Mouse (Mus musculus) lung, adult 2 months (tissue): Measurements from ENCODE around the gene Tpst2. TPM values are rescaled to one million over a fixed set of nuclear protein-coding genes. Genes with fewer than 3 reads are reported as not detected.

Experiments
- DNase-seq: peaks from one replicate; pipeline ENCODE4 v3.0.0; 2022
- H3K4me1 ChIP-seq: fragments of 200-500 bp; 2 replicates; pipeline ENCODE4 v1.6.1; 2011; ENCODE audit warnings: low read length; ENCODE audit not compliant: control insufficient read depth, insufficient read depth
- H3K4me3 ChIP-seq: fragments of 200-500 bp; replicated peaks from 2 replicates; pipeline ENCODE3; 2011; ENCODE audit warnings: low read depth, mild to moderate bottlenecking, control low read depth, low read length; ENCODE audit errors: extremely low read depth
- CTCF ChIP-seq: fragments of 200-500 bp; IDR thresholded peaks from 2 replicates; pipeline ENCODE4 v1.5.1; 2011; ENCODE audit warnings: mild to moderate bottlenecking, low read length, control low read depth; ENCODE audit not compliant: insufficient read depth
- POLR2A ChIP-seq: fragments of 200-500 bp; IDR thresholded peaks from 2 replicates; pipeline ENCODE4 v1.6.1; 2011; ENCODE audit warnings: low read depth, mild to moderate bottlenecking, control low read depth, low read length, borderline replicate concordance; ENCODE audit errors: extremely low read depth
- WGBS: fragments of 180-500 bp; shearing (Covaris S2); methylation state at CpG from one replicate; pipeline ENCODE4 v1.1.7; 2018; 5-methylcytosine and 5-hydroxymethylcytosine counted together
- polyA plus RNA-seq: library from polyadenylated mRNA; depleted of rRNA; stranded (reverse); fragments of >200 nt; gene quantifications from 2 replicates; pipeline ENCODE4 v1.2.3, GENCODE M21; 2012

The Tpst2 gene
- polyA plus RNA-seq, 1 experiment: 122 TPM

- no peak for DNase-seq
- WGBS: 70% methylated on average over 2 of the region's 2 CpGs
- peaks cover 63% of the 10 kb centered on the region for H3K4me1 ChIP-seq
- no peak overlapping the region for H3K4me3 ChIP-seq
- TF ChIP-seq POLR2A (no peak), CTCF (no peak)
Observed at GRCm38 (mm10) chr5:112287652-112288051, 11.2 kb downstream of the Tpst2 start.

DNA sequence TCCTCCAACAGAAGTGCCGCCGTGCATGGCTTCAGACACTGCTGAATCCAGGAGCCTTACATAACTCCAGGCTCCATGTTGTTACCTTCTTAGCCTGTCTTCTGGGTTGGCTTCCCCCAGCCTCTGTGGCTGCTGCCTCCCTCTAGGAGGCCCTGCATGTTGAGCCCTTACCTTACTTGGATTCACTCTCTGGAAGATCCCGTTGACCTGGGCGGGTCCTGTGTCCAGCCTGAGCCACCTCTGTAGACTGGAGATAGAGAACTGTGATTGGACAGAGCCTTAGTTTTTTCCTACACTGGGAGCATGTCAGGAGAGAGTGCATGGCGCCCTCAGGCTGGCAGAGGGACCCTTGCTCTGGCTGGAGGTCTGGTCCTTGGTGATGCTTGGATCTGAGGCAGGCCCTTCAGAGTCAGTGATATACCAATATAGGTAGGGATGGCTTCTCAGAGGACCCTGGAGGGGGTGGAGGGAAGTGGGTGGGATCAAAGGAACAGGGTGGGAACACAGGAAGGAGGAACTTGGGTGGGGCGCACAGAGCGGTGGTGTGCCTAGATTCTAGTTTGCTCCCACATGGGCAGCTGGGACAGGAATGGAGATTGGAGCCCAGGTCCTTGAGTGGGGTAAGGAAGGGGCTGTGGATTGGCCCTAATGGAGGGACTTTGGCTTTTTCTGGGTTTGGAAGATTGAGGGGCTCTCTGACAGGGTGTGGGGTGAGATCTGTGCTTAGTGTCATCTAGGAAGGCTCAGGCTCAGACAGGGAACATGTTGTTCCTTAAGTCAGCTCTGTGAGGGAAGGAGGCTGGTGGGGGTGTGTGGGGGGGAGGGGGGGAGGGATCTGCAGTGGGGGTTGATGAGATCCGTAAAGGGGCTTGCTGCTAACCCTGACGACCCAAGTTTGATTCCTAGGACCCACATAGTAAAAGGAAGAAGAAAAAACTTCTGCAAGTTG lies 12.0 kb downstream of the Tpst2 start:
- Histone ChIP-seq H3K4me1 (peaks cover 61% of the 10 kb centered on the region), H3K4me3 (peak overlapping the region; percentile 79)
- TF ChIP-seq POLR2A: peak; percentile 59; the same call in 1 of the 2 replicates
- no peak for TF ChIP-seq CTCF
- 49% methylated on average over 9 of the region's 9 CpGs for WGBS
- DNase-seq: no peak

- TF ChIP-seq POLR2A (no peak), CTCF (no peak)
- 28% methylated on average over 6 of the region's 8 CpGs for WGBS
- no peak for DNase-seq
- peak overlapping the region; percentile 79 for H3K4me3 ChIP-seq
- peaks cover 55% of the 10 kb centered on the region for H3K4me1 ChIP-seq
Observed at GRCm38 (mm10) chr5:112289236-112289635, 12.7 kb downstream of the Tpst2 start.

- H3K4me3 ChIP-seq: peak overlapping the region; percentile 40
- DNase-seq: no peak
- peaks cover 55% of the 10 kb centered on the region for H3K4me1 ChIP-seq
- WGBS: 45% methylated on average over 16 of the region's 16 CpGs
- TF ChIP-seq POLR2A: no peak
- no peak for TF ChIP-seq CTCF
Observed at GRCm38 (mm10) chr5:112289819-112290535, 13.5 kb downstream of the Tpst2 start.

DNA sequence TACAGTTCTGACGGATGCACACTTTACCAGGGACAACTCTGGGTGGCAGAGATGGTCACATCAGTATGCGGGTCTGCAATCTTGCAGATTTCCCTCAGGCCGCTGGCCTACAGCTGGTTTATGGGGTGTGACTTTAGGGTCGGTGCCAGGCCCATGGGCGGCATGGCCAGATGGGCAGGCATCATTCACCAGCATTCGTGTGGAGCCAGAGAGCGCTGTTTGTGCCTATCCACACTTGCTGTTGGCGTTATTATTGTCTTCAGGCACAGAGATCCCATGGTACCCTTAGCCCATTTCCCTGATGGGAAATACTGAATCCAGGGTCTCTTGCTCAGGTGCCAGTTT lies 14.0 kb downstream of the Tpst2 start:
- TF ChIP-seq CTCF (no peak), POLR2A (no peak)
- DNase-seq: no peak
- peaks cover 53% of the 10 kb centered on the region for H3K4me1 ChIP-seq
- WGBS: 55% methylated on average over 8 of the region's 8 CpGs
- peak overlapping the region; percentile 40 for H3K4me3 ChIP-seq

DNA sequence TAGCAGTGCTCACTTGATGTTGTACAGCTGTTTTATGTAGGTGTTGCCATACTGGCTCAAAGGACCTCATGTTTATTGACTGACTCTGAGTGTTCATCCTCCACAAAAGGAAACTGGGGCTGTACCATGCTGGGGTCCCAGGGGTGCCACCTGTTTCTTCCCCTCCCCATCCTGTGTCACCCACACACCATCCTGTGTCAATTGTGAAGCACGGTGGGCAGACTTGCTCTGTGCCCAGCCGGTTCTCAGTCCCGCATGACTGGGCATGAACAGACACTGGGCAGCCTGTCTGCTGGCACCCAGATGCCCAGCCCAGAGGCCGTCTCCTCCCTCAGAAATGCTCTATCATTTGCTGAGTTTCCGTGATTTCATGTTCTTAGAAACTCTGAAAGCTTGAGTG lies 15.4 kb downstream of the Tpst2 start:
- WGBS: 62% methylated on average over 5 of the region's 5 CpGs
- no peak overlapping the region for H3K4me3 ChIP-seq
- no peak for DNase-seq
- H3K4me1 ChIP-seq: peaks cover 53% of the 10 kb centered on the region
- no peak for TF ChIP-seq CTCF
- no peak for TF ChIP-seq POLR2A

- Histone ChIP-seq H3K4me1 (peaks cover 54% of the 10 kb centered on the region), H3K4me3 (no peak overlapping the region)
- DNase-seq: no peak
- TF ChIP-seq POLR2A: no peak
- no peak for TF ChIP-seq CTCF
- WGBS: 68% methylated on average over 17 of the region's 17 CpGs
Observed at GRCm38 (mm10) chr5:112292343-112292980, 16.0 kb downstream of the Tpst2 start.

- TF ChIP-seq CTCF: no peak
- WGBS: 58% methylated on average over 2 of the region's 2 CpGs
- DNase-seq: no peak
- H3K4me3 ChIP-seq: no peak overlapping the region
- peaks cover 54% of the 10 kb centered on the region for H3K4me1 ChIP-seq
Observed at GRCm38 (mm10) chr5:112293800-112294199, 17.3 kb downstream of the Tpst2 start.

GRCm38 (mm10) chr5:112294696-112295095 lies 18.2 kb downstream of the Tpst2 start:
- TF ChIP-seq POLR2A (no peak), CTCF (no peak)
- Histone ChIP-seq H3K4me1 (peaks cover 58% of the 10 kb centered on the region), H3K4me3 (no peak overlapping the region)
- WGBS: 63% methylated on average over 4 of the region's 4 CpGs
- no peak for DNase-seq

- TF ChIP-seq CTCF: no peak
- no peak for TF ChIP-seq POLR2A
- Histone ChIP-seq H3K4me3 (no peak overlapping the region), H3K4me1 (peaks cover 57% of the 10 kb centered on the region)
- DNase-seq: no peak
- 66% methylated on average over 8 of the region's 8 CpGs for WGBS
Observed at GRCm38 (mm10) chr5:112295162-112295561, 18.7 kb downstream of the Tpst2 start.

- no peak for TF ChIP-seq POLR2A
- TF ChIP-seq CTCF: no peak
- WGBS: 71% methylated on average over 8 of the region's 8 CpGs
Observed at GRCm38 (mm10) chr5:112295564-112295963, 19.1 kb downstream of the Tpst2 start.

More at GRCm38 (mm10) chr5:112295564-112295963, 19.1 kb downstream of the Tpst2 start:
- DNase-seq: no peak
- peaks cover 56% of the 10 kb centered on the region for H3K4me1 ChIP-seq
- H3K4me3 ChIP-seq: no peak overlapping the region
